Mouse (Mus musculus): Measurements from ENCODE around the gene Itga10.
"Not testable (repeated sequence)": the region's sequence is repeated elsewhere in the genome, so short reads cannot be mapped to it uniquely, and the experiment has no call there.

The Itga10 gene

DNA sequence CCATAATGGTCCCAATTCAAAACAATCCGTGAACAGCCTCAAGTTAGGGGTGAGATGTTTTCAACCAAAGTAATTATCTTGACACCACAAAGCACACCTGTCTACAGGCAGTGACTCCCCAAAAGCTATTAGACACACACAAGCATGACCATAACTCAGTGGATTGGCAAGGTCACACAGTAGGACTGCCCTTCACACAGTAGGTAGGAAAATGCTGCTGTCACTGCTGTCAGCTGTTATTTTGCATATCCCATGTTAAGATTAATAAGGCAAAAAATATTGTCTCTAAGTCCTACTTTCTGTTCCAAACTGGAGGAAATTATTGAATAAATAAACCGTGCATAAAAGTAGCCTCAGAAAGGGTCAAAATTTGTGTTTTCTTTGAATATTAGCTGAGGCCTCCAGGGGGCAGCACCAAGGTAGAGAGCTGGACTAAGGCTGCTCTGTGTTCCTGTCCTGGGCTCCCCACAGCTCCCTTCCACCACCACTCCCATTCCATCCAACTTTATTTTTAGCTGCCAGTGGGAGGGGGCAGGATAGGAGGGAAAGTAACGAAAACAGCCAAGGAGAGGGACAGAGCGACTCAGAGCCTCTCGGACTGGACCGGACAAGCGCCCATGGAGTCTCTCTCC is at the start of gene Itga10:
Gene Itga10, plus strand, starts transcription at position 567 of the 632 bp plus-strand sequence.
- DNase-seq (ENCODE audit: low read depth, low spot score): no peak

DNA sequence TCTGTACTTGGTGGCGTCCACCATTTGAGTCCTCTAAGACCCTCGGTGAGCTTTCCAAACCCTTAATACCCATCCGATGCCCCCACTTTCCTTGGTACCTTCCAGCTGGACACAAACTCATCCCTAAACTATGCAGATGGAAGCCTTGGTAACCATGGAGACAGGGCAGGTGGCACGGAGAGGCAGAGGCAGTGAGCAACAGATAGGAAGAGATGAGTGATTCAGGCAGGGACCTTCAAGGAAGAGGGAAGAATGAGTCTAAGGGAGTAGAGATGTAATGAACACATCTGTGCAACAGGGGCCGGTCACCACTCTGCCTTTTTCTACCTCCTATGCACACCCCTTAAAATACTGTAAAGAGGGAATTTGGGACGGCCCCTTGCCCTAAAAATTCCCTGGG is 49.7 kb upstream of the Itga10 start:
- no peak for DNase-seq (ENCODE audit: low read depth, low spot score)

DNA sequence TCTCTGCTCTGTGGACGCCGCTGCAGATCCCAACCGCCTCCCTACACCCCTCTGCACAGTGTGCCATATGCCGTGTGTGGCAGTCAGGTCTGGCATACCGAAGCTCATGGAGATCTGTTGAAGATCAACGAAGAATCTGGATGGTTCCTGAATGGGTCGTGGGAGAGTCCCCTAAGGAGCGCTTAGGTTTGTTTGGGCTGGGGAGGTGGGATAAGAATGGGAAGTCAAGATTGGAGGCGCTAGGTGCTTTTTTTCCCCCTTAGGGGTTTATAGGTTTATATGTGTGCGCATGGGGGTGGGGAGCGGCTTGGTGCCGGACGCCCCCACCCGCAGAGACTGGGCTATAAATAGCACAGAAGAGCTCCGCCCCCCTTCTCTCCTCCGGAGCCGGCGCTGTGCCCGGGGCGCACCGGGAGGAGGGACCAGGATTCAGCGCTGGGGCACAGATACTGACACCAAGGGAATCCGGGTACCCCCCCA is 49.1 kb upstream of the Itga10 start, which contains the start of gene Ankrd34a:
Gene Ankrd34a, plus strand, starts transcription at position 409 of the 480 bp plus-strand sequence.
- DNase-seq (ENCODE audit: low read depth, low spot score): no peak

DNA sequence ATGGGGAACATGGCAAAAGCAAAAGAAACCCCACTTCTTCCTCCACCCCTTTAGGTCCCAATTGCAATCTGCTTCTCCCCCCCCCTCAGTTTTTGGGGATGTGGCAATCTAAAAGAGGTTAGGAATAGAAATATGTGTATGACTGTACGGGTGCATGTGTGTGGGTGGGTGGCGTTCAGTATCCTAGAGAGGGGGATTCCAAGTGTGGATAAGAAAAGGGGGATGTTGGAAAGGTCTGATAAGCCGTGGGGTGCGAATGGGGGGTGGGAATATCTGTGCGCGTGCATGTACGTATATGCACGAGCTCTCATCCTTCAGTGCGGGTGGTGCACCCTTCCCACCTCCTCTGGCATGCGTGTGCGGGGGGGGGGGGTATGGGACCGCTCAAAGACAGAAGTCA is 48.5 kb upstream of the Itga10 start:
- DNase-seq (ENCODE audit: low read depth, low spot score): no peak

DNA sequence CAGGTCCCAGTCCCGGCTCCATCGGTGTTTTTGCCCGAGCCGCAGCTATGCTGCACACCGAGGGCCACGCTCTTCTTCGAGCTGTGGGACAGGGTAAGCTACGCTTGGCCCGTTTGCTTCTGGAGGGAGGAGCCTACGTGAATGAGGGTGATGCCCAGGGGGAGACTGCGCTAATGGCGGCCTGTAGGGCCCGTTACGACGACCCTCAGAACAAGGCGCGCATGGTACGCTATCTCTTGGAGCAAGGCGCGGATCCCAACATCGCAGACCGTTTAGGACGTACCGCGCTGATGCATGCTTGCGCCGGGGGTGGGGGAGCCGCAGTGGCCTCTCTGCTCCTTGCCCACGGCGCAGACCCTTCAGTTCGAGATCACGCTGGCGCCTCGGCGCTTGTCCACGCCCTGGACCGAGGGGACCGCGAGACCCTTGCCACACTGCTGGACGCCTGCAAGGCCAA is 47.9 kb upstream of the Itga10 start:
- DNase-seq (ENCODE audit: low read depth, low spot score): no peak

DNA sequence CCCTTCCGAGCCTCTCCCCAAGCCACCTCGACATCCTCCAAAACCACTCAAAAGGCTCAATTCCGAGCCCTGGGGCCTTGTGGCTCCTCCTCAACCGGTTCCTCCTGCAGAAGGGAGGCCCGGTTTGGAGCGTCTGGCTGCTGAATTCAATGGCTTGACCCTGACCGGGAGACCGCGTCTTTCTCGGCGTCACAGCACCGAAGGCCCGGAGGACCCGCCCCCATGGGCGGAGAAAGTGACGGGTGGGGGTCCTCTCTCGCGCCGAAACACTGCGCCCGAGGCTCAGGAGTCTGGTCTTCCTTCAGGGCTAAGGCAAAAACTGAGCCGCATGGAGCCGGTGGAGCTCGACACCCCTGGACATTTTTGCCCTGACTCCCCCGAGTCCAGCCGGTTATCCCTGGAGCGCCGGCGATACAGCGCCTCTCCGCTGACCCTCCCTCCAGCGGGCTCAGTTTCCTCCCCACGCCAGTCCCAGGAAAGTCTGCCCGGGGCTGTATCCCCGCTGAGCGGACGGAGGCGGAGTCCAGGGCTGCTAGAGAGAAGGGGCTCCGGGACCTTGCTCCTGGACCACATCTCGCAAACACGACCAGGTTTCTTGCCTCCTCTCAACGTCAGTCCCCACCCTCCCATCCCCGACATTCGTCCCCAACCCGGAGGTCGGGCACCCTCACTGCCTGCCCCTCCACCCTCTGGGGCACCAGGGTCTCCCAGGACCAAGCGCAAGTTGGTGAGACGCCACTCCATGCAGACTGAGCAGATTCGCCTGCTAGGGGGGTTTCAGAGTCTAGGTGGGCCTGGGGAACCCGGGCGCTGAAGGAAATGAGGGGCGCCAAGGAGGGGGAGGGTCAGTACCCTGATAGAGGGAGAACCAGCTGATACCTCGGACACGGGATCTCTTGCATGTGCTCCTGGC is 47.0 kb upstream of the Itga10 start:
- DNase-seq (ENCODE audit: low read depth, low spot score): peak; percentile 32

DNA sequence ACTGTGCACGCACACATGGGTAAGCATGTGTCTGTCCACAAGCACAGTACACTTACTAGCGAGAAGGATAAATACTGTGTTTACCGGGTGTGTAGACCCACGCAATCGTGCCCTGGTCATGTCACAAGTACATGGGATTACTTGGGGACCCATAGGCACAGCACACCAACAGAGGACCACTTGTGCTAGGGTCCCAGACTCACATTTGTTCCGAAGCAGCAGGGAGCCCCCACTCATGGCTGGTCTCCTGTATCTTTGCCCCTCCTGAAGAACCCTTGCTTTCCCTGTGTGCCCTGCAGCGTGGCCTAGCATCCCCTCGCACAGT is 46.4 kb upstream of the Itga10 start:
- no peak for DNase-seq (ENCODE audit: low read depth, low spot score)

DNA sequence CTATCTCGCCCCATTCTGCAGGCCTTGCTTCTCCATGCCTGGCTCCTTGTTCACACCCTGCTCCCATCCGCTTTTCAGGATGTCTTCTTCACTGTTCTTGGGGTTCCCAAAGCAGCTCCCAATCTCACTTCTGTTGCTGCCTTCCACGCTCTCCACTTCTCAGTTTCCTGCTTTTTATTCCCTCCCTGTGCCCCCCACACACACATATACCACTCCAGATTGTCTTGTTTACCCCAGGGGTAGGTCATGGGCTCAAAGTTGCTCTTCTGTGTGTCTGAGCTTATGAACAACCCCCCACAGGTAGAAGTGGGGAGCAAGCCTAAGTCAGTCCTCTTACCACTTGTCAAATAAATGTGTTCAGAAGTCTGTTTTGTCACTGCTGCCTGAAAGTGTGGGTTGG is 46.0 kb upstream of the Itga10 start:
- DNase-seq (ENCODE audit: low read depth, low spot score): no peak

DNA sequence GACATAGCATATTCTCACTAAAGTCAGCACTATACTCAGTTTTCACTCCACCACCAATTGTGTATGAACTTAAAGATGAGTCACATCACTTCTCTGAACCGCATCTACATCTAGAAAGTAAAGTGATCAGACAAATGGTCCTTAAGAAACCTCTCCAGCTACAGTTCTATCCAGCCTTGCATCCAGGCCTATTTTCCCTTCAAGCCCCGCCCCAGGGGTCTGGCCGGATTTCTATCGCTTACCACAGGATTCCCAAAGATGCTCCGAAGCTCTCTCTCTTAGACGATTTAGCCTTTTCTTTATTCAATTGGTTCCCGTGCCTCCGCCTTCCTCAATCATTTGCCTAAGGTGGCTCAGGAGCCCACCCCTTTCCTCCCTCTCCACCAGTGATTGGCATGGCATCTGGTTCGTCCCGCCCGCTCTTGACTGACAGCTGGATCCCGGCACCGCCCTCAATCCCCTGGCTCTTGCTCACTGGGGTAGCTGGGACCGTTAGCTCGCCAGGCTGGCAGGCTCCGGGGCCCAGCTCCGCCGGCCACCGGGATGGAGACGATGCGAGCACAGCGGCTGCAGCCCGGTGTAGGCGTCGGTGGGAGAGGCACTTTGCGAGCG is 44.6 kb upstream of the Itga10 start, which contains the start of gene Lix1l:
Gene Lix1l, plus strand, starts transcription at position 511 of the 612 bp plus-strand sequence.
- peak; percentile 87 for DNase-seq (ENCODE audit: low read depth, low spot score)

DNA sequence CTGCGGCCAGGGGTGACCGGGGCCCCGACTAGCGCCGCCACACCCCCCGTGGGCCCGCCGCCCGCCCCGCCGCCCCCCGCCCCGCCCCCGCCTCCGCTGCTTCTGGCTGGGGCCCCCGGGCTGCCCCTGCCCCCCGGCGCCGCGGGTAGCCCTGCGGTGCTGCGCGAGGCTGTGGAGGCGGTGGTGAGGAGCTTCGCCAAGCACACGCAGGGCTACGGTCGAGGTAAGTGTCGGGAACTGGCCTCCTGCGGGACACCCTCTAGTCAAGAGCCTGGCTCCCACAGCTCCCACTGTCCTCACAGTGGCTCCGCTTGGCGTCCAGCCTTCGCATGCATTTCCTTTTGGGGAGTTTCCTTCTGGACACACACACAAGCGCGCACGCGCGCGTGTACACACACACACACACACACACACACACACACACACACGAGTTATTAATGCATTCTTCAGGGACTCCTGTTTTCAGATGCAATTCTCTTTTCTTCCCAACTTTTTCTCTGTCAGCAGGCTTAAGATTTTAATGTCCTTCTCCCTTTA is 44.1 kb upstream of the Itga10 start:
- DNase-seq (ENCODE audit: low read depth, low spot score): no peak

DNA sequence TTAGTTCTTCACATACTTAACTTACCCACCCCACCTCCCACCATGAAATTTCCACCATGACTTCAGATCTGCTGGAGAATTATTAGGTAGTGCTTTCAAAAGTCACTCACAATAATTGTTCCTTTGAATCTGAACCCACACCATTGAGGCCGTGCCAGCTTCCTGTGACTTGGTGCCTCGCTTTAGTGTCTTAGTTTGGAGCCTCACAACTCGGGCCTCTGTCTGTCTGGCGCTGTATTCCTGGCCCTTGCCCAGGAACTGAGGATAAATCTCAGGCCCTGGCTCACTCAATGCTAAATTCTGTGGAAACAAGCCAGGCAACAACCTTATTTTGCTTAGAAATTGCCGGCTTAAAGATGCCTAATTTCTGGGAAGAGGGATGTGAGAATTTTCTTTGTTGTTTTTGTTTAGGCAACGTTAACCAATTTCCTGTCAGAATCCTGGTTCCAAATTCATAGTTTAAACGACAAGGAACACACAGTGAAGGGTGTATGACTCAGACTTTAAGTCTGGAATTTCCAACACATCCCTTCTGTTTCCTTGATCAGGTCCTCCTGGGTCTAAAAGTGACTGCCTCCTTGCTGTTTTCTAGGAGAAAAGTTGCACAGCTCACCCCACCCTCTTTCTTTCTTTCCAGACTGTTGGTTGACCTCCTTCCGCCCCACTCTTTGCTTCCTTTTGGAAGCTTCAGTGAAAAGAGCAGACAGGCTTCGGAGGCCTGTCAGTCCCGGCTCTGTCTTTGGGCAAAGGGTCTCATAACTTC is 43.3 kb upstream of the Itga10 start:
- no peak for DNase-seq (ENCODE audit: low read depth, low spot score)

DNA sequence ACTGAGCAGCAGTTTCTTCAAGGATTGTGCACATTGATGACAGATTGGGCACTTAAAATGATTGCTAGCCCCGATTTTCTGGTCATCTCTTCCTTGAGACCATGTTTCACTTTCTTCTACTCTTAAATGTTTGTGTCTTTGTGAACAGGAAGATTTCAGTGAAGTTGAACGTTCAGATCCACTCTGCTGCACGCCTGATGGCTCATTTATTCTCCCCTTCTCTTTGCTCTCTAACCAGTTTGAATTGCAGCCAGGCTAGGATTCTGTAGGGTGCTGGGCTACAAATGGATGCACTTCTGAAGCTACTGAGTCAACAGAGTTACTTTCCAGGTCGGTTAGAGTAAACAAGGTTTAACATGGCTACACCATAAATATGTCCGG is 42.7 kb upstream of the Itga10 start:
- no peak for DNase-seq (ENCODE audit: low read depth, low spot score)

DNA sequence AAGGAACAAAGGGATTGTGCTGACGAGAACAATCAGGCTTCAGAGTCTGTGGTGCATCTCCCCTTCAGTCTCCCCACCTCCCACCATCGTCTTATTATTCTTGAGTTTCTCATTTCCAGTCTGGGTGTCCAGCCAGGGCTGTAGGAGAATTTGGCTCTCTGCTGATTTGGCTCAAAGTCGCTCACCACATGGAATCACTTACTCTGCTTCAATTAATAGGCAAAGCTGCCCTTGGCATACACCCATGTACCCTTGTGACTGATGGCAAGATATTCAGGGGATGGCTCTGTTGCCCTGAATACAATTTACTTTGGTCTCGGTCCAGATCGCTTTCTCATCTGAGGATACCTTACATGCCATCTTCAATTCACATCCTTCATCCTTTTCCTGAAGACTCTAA is 42.1 kb upstream of the Itga10 start:
- DNase-seq (ENCODE audit: low read depth, low spot score): no peak

DNA sequence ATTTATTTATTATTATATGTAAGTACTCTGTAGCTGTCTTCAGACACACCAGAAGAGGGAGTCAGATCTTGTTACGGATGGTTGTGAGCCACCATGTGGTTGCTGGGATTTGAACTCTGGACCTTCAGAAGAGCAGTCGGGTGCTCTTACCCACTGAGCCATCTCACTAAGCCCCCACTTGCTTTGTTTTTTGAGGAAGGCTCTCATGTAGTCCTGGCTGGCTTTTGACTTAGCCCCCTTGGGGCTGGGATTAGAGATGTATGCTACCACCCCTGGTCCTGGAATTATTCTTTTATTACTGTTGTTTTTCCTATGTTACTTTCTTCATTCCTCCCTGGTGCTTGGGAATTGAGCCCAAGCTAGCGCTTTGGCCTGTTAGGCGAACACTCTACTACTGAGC is 39.4 kb upstream of the Itga10 start:
- not testable (repeated sequence) for DNase-seq (ENCODE audit: low read depth, low spot score)

DNA sequence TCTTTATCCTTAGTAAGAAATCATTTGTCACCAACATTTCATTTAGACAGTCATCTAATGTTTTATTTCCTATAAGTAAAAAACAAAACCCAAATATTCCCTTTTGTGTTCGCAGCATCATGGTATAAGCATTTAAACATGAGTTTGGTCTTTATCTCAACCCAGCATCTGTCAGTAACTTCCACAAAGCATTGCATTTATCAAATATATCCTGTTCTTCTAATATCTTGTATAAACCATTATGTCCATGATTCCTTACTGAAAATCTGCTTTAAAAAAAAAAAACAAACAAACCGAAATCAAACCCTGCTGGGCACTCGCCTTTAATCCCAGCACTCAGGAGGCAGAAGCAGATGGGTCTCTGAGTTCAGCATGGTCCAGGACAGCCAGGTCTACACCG is 38.8 kb upstream of the Itga10 start:
- no peak for DNase-seq (ENCODE audit: low read depth, low spot score)

DNA sequence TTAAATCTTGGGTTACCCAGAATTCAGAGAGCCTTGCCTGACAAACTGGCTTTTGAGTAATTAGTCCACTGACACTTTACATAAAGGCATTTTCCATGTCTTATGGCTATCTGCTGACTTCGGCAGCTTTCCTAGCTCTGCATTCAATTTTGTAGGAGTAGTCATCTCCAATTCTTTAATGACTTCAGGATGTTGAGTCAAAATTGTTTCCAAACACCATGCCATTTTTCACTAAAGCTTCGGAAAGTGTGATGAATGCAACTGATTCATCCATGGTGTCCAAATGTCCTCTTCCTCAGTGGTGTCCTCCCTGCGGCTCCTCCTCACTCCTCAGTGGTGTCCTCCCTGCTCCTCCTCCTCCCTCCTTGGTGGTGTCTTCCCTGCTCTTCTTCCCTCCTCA is 27.4 kb upstream of the Itga10 start:
- DNase-seq (ENCODE audit: low read depth, low spot score): no peak

DNA sequence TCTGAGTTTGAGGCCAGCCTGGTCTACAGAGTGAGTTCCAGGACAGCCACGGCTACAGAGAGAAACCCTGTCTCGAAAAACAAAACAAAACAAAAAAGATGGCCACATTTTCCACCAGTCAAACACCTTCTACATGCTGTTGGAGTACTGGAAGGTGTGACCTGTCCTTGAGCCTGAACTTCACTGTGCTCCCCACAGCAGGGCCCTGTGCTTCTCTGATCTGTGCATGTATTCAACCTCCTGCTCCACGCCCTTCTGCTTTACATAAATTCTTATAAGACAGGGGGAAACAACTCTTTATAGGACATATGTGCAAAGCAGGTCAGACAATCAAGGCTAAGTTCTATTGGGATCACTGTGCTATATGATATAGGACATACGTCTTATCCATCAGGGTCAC is 22.2 kb upstream of the Itga10 start:
- no peak for DNase-seq (ENCODE audit: low read depth, low spot score)

DNA sequence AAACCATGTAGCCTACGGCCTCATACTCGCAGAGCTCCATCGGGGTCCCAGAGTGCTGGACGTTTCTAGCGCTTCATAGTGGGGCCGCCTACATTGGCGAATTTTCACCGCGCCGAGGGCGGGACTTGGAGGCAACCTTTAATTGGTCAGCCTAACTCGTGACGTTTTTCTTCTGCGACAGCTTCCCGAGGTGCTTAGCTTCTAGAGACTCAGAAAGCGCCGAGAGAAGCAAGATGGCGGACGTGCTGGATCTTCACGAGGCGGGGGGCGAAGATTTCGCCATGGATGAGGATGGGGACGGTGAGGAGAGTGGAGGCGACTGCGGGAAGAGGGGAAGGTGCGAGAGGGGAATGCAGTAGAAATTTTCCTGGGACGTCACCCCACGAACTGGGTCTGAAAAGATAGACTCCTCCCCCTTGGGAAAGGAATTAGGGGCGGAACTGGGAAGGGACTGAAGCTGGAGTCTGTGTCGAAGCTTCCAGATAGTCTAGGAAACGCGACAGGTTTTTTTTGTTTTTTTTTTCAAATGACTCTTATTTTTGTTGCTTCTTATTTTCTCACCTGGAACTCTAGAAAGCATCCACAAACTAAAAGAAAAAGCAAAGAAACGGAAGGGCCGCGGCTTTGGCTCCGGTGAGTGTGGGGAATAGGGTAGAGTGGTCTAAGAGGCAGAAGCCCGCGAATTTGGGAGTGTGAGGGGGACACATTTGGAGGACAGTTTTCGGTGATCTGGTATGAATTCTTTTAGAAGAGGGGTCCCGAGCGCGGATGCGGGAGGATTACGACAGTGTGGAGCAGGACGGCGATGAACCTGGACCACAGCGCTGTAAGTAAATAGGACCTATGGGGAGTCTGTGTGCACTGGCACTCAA is 15.4 kb upstream of the Itga10 start, which contains the start of gene Rbm8a:
Gene Rbm8a, plus strand, starts transcription at position 205 of the 872 bp plus-strand sequence.
- peak; percentile 99 for DNase-seq (ENCODE audit: low read depth, low spot score)

DNA sequence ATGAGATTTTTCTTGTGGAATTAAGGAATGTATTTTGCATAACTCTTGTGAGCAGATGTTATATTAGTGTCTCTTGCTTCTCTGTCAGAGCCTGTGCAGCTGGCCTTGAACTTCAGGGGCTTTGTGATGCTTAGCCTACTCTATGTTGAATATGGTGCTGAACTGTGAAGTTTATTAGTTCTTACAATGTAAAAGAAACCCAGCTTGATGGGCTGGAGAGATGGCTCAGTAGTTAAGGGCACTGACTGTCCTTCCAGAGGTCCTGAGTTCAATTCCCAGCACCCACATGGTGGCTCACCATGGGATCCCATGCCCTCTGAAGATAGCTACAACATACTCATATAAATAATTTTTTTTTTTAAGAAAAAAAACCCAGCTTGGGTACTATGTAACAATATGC is 13.3 kb upstream of the Itga10 start:
- DNase-seq (ENCODE audit: low read depth, low spot score): no peak

DNA sequence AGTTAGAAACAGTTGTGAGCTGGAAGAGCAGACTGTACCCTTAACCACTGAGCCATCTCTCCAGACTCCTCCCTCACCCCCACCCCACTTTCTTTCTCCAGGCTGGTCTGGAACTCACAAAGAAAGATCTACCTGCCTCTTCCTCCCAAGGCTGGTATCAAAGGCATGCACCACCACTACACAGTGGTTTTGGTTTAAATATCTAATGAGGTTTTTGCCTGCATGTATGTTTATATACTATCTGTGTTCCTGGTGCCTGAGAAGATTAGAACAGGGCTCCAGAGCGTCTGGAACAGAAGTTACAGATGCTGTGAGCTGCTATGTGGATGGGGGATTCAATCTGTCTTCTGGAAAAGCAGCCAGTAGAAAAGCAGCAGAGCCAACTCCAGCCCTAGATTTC is 11.4 kb upstream of the Itga10 start:
- DNase-seq (ENCODE audit: low read depth, low spot score): no peak

All from retina, postnatal 7 days (tissue).